Mouse (Mus musculus) neutrophil, adult 5-6 weeks (primary cell): ENCODE data around the gene Pbx2. TPM values are rescaled to one million over a fixed set of nuclear protein-coding genes. Genes with fewer than 3 reads are reported as not detected.

Source experiments
- ATAC-seq: fragments of 151-379, 151-347 bp; 2 replicates; pipeline ENCODE4 v1.8.0; 2017; ENCODE audit warnings: mild to moderate bottlenecking, moderate TSS enrichment; ENCODE audit not compliant: insufficient number of reproducible peaks, poor library complexity, low FRiP score, severe bottlenecking; ENCODE audit errors: extremely low read depth
- total RNA-seq: library from RNA; stranded (forward); fragments of 200-1000 nt; gene quantifications from 2 replicates; pipeline ENCODE4 v1.2.3, GENCODE M21; 2017

The Pbx2 gene
- total RNA-seq, 1 experiment from 2014 or later = 89.6 TPM

GRCm38 (mm10) chr17:34593752-34594525, 2.9 kb downstream of the Pbx2 start:
- ATAC-seq = no peak

GRCm38 (mm10) chr17:34596098-34596497, 5.0 kb downstream of the Pbx2 start:
- ATAC-seq = no peak

DNA sequence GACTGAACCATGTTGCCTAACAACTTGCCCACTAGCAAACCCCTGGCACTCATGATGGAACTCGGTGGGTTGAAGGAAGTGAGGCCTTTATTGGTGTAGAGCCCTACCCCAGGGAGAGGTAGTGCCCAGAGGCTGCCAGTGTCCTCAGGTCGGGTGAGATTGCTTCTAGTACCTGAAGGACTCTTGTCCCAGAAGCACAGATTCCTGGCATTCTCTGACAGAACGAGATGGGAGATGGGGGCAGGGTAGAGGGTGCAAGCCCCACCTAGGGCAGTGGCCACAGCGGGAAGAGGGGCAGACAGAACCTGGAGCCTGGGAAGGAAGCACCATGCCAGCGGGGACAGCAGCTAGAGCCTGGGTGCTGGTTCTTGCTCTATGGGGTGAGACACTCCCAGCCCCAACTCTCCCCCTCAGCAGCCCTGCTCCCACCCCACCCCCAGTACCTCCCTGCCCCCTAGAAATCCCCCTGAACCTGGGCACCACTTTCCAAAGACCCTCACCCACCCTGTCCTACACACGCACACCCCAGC, 6.6 kb downstream of the Pbx2 start, which contains the start of gene Ager:
Ager (plus strand) TSS at position 297 of the 530 bp plus-strand sequence.
- ATAC-seq = no peak

GRCm38 (mm10) chr17:34599891-34600290, 8.8 kb downstream of the Pbx2 start:
- no peak for ATAC-seq

DNA sequence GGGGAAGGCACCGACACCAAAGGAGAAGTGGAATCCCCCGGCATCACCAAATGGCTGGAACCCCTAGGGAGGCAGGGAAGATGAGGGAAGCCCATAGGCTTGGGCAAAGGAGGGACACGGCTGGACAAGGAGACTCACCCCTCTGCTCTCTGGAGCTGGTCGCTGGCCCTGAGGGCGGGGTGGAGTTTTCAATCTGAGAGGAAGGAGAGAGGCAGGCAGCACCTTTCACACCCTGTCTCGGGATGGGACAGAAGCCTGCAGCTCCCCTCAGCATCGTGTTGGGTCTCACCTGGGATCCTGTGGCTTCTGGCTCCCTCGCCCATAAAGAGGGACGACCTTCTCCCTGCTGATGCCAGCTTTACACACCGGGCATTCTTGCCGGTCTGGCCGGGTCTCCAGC, 10.7 kb downstream of the Pbx2 start:
- ATAC-seq = no peak

- peak; percentile 79 for ATAC-seq
Measured at GRCm38 (mm10) chr17:34603375-34604060, 12.5 kb downstream of the Pbx2 start, which contains the start of gene Rnf5. Gene Rnf5 (minus strand): TSS chr17:34603690.

- peak; percentile 66 for ATAC-seq
Measured at GRCm38 (mm10) chr17:34604061-34604508, 13.0 kb downstream of the Pbx2 start, which contains the start of gene Agpat1. Gene Agpat1 (plus strand): TSS chr17:34604262.

DNA sequence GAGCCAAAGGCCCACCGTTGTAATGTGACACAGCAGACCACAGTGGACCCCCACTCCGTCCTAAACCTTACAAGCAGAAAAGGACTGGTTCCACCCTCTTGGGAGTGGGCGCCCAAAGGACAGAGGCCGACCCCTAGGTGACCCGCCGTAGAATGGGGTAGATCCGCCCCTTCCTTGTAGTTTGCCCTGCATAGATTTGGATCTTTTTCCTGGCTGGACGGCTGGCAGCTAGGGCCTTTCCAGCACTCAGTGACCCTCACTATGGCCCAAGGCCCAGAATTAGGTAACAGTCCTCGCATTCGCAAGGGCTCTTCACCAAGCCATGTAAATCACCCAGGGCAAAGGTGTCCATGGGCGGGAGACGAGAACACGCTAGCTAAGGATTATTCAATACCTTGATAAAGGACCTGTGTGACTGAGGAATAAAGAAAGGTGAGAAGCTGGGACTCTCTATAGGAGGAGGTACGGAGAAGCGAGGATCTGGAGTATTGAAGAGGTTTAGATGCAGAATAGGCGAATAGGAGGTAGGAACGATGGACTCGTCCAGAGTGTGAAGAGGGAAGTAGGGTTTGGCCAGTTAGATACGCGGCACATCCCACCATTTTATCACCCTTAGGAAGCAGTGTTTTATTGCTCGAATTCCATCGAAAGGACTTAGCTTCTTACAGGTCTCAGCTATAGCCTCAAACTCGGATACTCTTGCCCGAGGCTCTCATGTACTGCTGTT, 13.6 kb downstream of the Pbx2 start:
- no peak for ATAC-seq

- peak; percentile 17; the same call in 1 of the 2 replicates for ATAC-seq
Measured at GRCm38 (mm10) chr17:34605609-34606008, 14.5 kb downstream of the Pbx2 start.

- no peak for ATAC-seq
Measured at GRCm38 (mm10) chr17:34606186-34607039, 15.3 kb downstream of the Pbx2 start.

- no peak for ATAC-seq
Measured at GRCm38 (mm10) chr17:34607997-34608396, 16.9 kb downstream of the Pbx2 start.

DNA sequence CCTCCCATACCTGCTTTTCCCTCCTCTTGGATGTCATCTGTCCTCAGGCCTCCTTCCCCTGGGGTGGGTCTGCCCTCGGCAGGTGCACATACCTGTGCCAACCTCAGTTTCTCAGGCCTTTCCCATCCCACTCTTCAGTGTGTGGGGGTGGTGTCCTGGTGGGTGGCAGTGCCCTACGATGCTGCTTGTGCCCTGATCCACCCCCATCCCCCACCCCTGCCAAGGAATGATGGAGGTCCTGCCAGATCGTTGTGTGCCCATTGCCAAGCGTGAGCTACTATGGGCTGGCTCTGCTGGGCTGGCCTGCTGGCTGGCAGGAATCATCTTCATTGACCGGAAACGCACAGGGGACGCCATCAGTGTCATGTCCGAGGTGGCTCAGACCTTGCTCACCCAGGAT, 20.0 kb downstream of the Pbx2 start:
- ATAC-seq = no peak

DNA sequence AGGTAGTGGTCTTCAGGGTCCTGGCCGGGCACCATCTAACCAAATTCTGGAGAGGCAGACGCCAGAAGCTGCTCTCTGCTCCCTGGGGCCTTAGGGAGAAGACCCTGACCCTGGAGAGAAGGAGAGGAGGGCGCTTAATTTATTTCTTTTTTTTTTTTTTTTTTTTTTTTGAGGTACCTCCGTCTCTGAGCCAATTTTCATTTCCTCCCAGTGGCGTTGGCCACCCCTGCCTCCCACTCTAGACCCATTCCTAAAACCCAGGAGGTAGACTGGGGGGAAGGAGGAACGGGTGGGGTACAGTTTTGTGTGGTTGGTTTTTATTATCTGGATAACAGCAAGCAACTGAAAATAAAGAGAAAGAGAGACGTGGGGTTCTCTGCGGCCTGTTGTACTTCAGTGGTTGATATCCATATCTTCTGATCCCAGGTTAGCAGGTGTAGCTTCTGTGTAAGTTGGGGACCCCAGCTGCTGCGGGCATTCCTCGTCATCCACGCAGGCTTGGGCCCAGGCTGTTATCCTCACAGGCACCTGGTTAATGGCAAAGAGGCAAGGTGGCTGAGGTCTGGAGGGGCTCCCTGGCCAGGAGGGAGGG, 22.1 kb downstream of the Pbx2 start:
- ATAC-seq = no peak

GRCm38 (mm10) chr17:34613830-34614229, 22.8 kb downstream of the Pbx2 start:
- no peak for ATAC-seq

DNA sequence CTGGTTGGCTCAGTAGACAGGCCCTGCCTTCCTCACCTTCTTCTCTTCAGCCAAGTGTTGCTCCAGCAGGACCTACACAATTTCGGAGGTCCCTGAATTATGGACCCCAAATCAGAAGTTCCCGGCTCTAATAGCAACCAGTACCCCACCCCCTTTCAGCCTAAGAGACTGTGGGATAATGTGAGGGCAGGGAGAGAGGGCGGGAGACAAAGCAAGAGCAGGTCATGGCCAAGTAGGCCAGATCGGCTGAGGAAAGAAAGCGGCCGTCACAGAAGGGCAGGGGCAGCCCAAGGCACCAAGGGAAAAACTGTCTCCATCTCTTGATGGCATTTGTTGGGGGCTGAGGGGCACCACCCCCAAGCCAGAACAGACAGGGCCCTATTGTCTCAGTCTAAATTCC, 24.8 kb downstream of the Pbx2 start, which contains the start of gene Egfl8:
Egfl8 (minus strand) TSS at position 101 of the 400 bp plus-strand sequence.
- no peak for ATAC-seq

DNA sequence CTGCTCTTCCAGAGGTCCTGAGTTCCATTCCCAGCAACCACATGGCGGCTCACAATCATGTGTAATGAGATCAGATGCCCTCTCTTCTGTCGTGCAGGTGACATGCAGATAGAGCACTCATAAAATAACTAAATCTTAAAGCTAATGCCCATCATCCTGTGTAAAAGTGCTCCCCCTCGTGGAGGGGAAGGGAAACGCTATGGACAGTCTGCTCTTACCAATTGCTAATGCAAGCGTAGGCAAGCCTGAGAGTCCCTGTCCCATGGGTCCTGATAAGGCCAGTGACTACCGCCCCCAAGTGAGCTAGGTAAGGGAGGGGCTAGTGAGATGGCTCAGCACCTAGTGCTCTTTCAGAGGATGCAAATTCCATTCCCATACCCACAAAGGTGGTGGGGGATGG, 27.9 kb downstream of the Pbx2 start:
- peak; percentile 80 for ATAC-seq

DNA sequence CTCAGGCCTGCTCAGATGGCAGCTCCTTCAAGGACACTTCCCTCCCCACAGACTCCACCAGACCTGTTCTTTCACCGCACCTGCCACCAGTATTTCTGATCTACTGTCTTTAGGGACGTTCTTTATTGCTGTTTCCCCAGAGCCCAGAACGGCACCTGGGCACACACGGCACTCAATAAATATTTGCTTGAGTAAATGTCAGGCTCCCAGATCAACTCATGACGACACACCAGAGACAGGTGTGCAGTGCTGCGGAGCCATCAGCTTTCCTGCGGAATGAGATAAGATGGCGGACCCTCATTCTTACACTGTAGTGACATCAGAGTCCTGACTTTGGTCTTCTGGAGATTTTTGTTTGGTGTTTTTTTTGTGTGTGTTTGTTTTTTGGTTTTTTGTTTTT, 29.9 kb downstream of the Pbx2 start:
- no peak for ATAC-seq

DNA sequence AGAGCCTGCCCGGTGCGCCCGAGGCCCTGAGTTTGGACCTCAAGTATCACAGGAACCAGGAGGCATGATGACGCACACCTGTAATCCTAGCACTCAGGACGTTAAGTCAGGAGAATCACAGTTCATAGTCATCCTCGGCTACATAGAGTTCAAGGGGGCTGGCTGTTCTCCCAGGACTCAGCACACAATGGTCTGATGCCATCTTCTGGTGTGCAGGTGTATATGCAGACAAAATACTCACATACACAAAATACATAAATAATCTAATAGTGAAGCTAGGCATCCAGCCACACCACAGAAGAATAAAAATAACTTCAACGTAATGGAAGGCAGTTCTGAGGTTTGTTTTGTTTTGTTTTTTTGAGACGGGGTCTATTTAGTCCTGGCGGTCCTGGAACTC, 32.1 kb downstream of the Pbx2 start:
- no peak for ATAC-seq
